Mouse (Mus musculus) limb, embryonic 14.5 days (tissue): ENCODE measurements around the gene Casp3. TPM values are rescaled to one million over a fixed set of nuclear protein-coding genes. Genes with fewer than 3 reads are reported as not detected.

Source experiments
- ATAC-seq: fragments of 200-750 bp; cut with Nextera tagmentation; 2 replicates; pipeline ENCODE4 v1.8.0; 2017; ENCODE audit warnings: low read depth, moderate number of reproducible peaks, moderate TSS enrichment; ENCODE audit not compliant: low FRiP score
- DNase-seq: peaks from one replicate; pipeline ENCODE4 v3.0.0-alpha.2; 2015; ENCODE audit warnings: low spot score
- H3K27ac ChIP-seq: fragments of 300-500 bp; sonication (generic); replicated peaks from 2 replicates; pipeline ENCODE4 v1.5.1; 2014; ENCODE audit warnings: low read depth, mild to moderate bottlenecking, low read length, moderate library complexity, mixed read lengths
- H3K27me3 ChIP-seq: fragments of 300-500 bp; sonication (generic); 2 replicates; pipeline ENCODE4 v1.6.1; 2014; ENCODE audit warnings: low read length, mixed read lengths; ENCODE audit not compliant: control insufficient read depth, insufficient read depth
- H3K36me3 ChIP-seq: fragments of 300-500 bp; sonication (generic); 2 replicates; pipeline ENCODE4 v1.6.1; 2014; ENCODE audit warnings: mild to moderate bottlenecking, low read length, moderate library complexity, mixed read lengths; ENCODE audit not compliant: control insufficient read depth, insufficient read depth
- H3K4me1 ChIP-seq: fragments of 300-500 bp; sonication (generic); 2 replicates; pipeline ENCODE4 v1.6.1; 2014; ENCODE audit warnings: antibody characterized with exemption, low read length, mixed read lengths; ENCODE audit not compliant: control insufficient read depth, insufficient read depth
- H3K4me2 ChIP-seq: fragments of 300-500 bp; sonication (generic); replicated peaks from 2 replicates; pipeline ENCODE4 v1.6.1; 2014; ENCODE audit warnings: low read depth, mild to moderate bottlenecking, low read length, moderate library complexity; ENCODE audit not compliant: severe bottlenecking
- H3K4me3 ChIP-seq: fragments of 300-500 bp; sonication (generic); replicated peaks from 2 replicates; pipeline ENCODE4 v1.5.1; 2014; ENCODE audit warnings: low read length
- H3K9ac ChIP-seq: fragments of 300-500 bp; sonication (generic); 2 replicates; pipeline ENCODE4 v1.6.1; 2014; ENCODE audit warnings: mild to moderate bottlenecking, low read depth, low read length, moderate library complexity; ENCODE audit not compliant: severe bottlenecking
- H3K9me3 ChIP-seq: fragments of 300-500 bp; sonication (generic); 2 replicates; pipeline ENCODE4 v1.6.1; 2016; ENCODE audit warnings: low read length; ENCODE audit not compliant: control insufficient read depth
- POLR2A ChIP-seq: fragments of 200-500 bp; IDR thresholded peaks from 2 replicates; pipeline ENCODE4 v1.8.0; 2012; ENCODE audit warnings: inconsistent platforms, mild to moderate bottlenecking, moderate library complexity, borderline replicate concordance; ENCODE audit not compliant: insufficient read depth, insufficient read length; ENCODE audit errors: extremely low read depth
- WGBS: fragments of 180-500 bp; shearing (Covaris S2); extraction: QIAGEN DNeasy Blood & Tissue Kit; methylation state at CpG from one replicate; pipeline ENCODE4 v1.1.7; 2014; 5-methylcytosine and 5-hydroxymethylcytosine counted together
- polyA plus RNA-seq, 2 experiments: library from polyadenylated mRNA; depleted of rRNA in 1 of 2; stranded (reverse) in 1 of 2; unstranded in 1 of 2; fragments of >200 nt; fragmentation: Nextera tagmentation in 1 of 2; extraction: Ambion mirVana in 1 of 2; gene quantifications; 2 replicates each; pipeline versions ENCODE4 v1.2.1 to v1.2.3; 2012 to 2014

The Casp3 gene
- polyA plus RNA-seq, 2 experiments, result 54.0 to 72.1 TPM

- Histone ChIP-seq H3K4me2 (no peak overlapping the region), H3K4me3 (no peak overlapping the region), H3K9ac (no peak overlapping the region), H3K27me3 (no peaks in the 10 kb centered on the region), H3K27ac (no peak overlapping the region), H3K9me3 (no peaks in the 10 kb centered on the region), H3K4me1 (peaks cover 8% of the 10 kb centered on the region; the same call in 1 of the 2 replicates), H3K36me3 (peaks cover 6% of the 10 kb centered on the region)
- WGBS, result 97% methylated on average over 2 of the region's 2 CpGs
- ATAC-seq, result no peak
- no peak for DNase-seq
- no peak for TF ChIP-seq POLR2A
Observed at GRCm38 (mm10) chr8:46598114-46598513, 19.0 kb upstream of the Casp3 start.

- no peak for TF ChIP-seq POLR2A
- H3K9ac ChIP-seq, result no peak overlapping the region
- H3K27ac ChIP-seq, result no peak overlapping the region
- H3K4me3 ChIP-seq, result no peak overlapping the region
- DNase-seq (no peak), ATAC-seq (no peak)
- no peaks in the 10 kb centered on the region for H3K27me3 ChIP-seq
- 93% methylated on average over 5 of the region's 5 CpGs for WGBS
- no peaks in the 10 kb centered on the region for H3K9me3 ChIP-seq
- H3K4me1 ChIP-seq, result peaks cover 8% of the 10 kb centered on the region; the same call in 1 of the 2 replicates
- peaks cover 6% of the 10 kb centered on the region for H3K36me3 ChIP-seq
- H3K4me2 ChIP-seq, result no peak overlapping the region
Observed at GRCm38 (mm10) chr8:46598753-46599152, 18.3 kb upstream of the Casp3 start.

GRCm38 (mm10) chr8:46599314-46599904 lies 17.7 kb upstream of the Casp3 start:
- H3K4me1 ChIP-seq, result peaks cover 8% of the 10 kb centered on the region; the same call in 1 of the 2 replicates
- H3K4me2 ChIP-seq, result no peak overlapping the region
- no peaks in the 10 kb centered on the region for H3K9me3 ChIP-seq
- no peak overlapping the region for H3K27ac ChIP-seq
- ATAC-seq (no peak), DNase-seq (no peak)
- no peaks in the 10 kb centered on the region for H3K27me3 ChIP-seq
- no peak for TF ChIP-seq POLR2A
- peaks cover 6% of the 10 kb centered on the region for H3K36me3 ChIP-seq
- 92% methylated on average over 7 of the region's 7 CpGs for WGBS
- no peak overlapping the region for H3K4me3 ChIP-seq
- no peak overlapping the region for H3K9ac ChIP-seq

- Histone ChIP-seq H3K27me3 (no peaks in the 10 kb centered on the region), H3K27ac (peak overlapping the region; percentile 59; the same call in 1 of the 2 replicates), H3K4me2 (no peak overlapping the region), H3K4me3 (no peak overlapping the region), H3K9ac (no peak overlapping the region), H3K4me1 (peaks cover 8% of the 10 kb centered on the region; the same call in 1 of the 2 replicates), H3K9me3 (no peaks in the 10 kb centered on the region), H3K36me3 (peaks cover 15% of the 10 kb centered on the region)
- DNase-seq (peak; percentile 58), ATAC-seq (peak; percentile 79)
- 30% methylated on average over 10 of the region's 10 CpGs for WGBS
- no peak for TF ChIP-seq POLR2A
Observed at GRCm38 (mm10) chr8:46600959-46601707, 16.0 kb upstream of the Casp3 start.

GRCm38 (mm10) chr8:46603587-46603986 lies 13.5 kb upstream of the Casp3 start:
- Histone ChIP-seq H3K4me1 (peaks cover 8% of the 10 kb centered on the region; the same call in 1 of the 2 replicates), H3K4me3 (no peak overlapping the region), H3K4me2 (no peak overlapping the region), H3K36me3 (peaks cover 20% of the 10 kb centered on the region), H3K27ac (no peak overlapping the region), H3K9ac (no peak overlapping the region), H3K9me3 (no peaks in the 10 kb centered on the region), H3K27me3 (no peaks in the 10 kb centered on the region)
- TF ChIP-seq POLR2A, result no peak
- DNase-seq (no peak), ATAC-seq (no peak)
- 27% methylated on average over 5 of the region's 5 CpGs for WGBS
